Mouse (Mus musculus): ENCODE measurements around the gene Hist1h1a. TPM values are rescaled to one million over a fixed set of nuclear protein-coding genes. Genes with fewer than 3 reads are reported as not detected.

The Hist1h1a gene
- total and polyA plus RNA-seq, 3 experiments, result 2.4 to 1,163 (median 30.9) TPM

DNA sequence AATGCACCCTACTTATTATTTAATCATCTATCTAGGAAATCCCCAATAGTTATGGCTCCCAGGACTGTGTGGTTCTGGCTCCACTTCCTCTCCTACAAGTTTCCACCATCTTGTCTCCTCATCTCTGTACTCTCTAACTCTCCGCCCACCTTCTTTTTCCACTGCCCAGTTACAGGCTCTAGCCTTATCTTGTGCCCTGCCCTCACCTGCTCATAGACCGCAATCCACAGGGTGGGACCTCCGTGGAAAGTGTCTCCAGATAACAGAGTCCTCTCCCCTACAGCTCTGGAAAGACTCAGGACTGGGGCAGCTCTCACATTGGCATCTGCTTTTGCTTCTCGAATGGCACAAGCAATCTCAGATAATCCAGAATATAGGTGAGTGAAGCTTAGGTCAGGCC is 15.6 kb downstream of the Hist1h1a start:
- TF ChIP-seq SIN3A (IDR thresholded peaks at IDR 0.05; ENCODE audit: low read length) (no peak), NRF1 (IDR thresholded peaks at IDR 0.05; ENCODE audit: low read depth, low read length) (no peak), JUN (IDR thresholded peaks at IDR 0.05; ENCODE audit: insufficient read depth, low read depth, low read length) (no peak), KAT2A (IDR thresholded peaks at IDR 0.05; ENCODE audit: insufficient replicate concordance, low read length) (no peak), ELF1 (IDR thresholded peaks at IDR 0.05; ENCODE audit: low read depth, low read length) (no peak), MXI1 (IDR thresholded peaks at IDR 0.05; ENCODE audit: low read depth, low read length) (no peak), CHD2 (IDR thresholded peaks at IDR 0.05; ENCODE audit: low read length) (no peak), EP300 (IDR thresholded peaks at IDR 0.05; ENCODE audit: low read length) (no peak), MAZ (IDR thresholded peaks at IDR 0.05; ENCODE audit: low read depth, low read length) (no peak), IRF4 (IDR thresholded peaks at IDR 0.05; ENCODE audit: low read depth, low read length) (no peak), MYC (IDR thresholded peaks at IDR 0.05; ENCODE audit: low read depth, low read length) (no peak), RAD21 (IDR thresholded peaks at IDR 0.05; ENCODE audit: low read depth, low read length) (no peak), USF2 (conservative IDR thresholded peaks at IDR 0.05; ENCODE audit: low read depth, low read length) (no peak), PAX5 (IDR thresholded peaks at IDR 0.05; ENCODE audit: low read length) (no peak)
- no peaks in the 10 kb centered on the region; a peak in 1 of 4 replicates for H3K4me1 ChIP-seq (ENCODE audit: control insufficient read depth in 1 of 2, insufficient read depth in 2 of 2)
- no peaks in the 10 kb centered on the region for H3K9me3 ChIP-seq (replicated peaks; ENCODE audit: low read length)
- in situ Hi-C loops (cut with MboI; ENCODE audit: low pct_ligation_motif_present, low pct_unique_long_range_greater_than_20kb, low sequenced_read_pairs), result no loop called here
- H3K79me2 ChIP-seq (replicated peaks; ENCODE audit: control insufficient read depth, extremely low read depth, insufficient read depth, poor library complexity, severe bottlenecking), result no peaks in the 10 kb centered on the region
- no peak overlapping the region for H3K4me2 ChIP-seq (ENCODE audit: insufficient read depth, low read depth, poor library complexity, severe bottlenecking)
- no peak overlapping the region for H3K4me3 ChIP-seq (replicated peaks in 1 of 3; ENCODE audit: low read depth in 2 of 3, low read length in 2 of 3, poor library complexity in 1 of 3)
- dilution Hi-C loops (cut with MboI; ENCODE audit: extremely low pct_ligation_motif_present, extremely low pct_unique_long_range_greater_than_20kb, low sequenced_read_pairs), result no loop called here
- H3K27me3 ChIP-seq (replicated peaks), result no peaks in the 10 kb centered on the region
- no peak overlapping the region for H3K9ac ChIP-seq (ENCODE audit: insufficient read depth, low read depth)
- DNase-seq (ENCODE audit: extremely low read depth), result no peak
- H3K27ac ChIP-seq (ENCODE audit: insufficient read depth, low read depth), result no peak overlapping the region
- no peaks in the 10 kb centered on the region for H3K36me3 ChIP-seq (replicated peaks in 1 of 2; ENCODE audit: control insufficient read depth in 1 of 2, insufficient read depth in 1 of 2, low read length in 1 of 2)

DNA sequence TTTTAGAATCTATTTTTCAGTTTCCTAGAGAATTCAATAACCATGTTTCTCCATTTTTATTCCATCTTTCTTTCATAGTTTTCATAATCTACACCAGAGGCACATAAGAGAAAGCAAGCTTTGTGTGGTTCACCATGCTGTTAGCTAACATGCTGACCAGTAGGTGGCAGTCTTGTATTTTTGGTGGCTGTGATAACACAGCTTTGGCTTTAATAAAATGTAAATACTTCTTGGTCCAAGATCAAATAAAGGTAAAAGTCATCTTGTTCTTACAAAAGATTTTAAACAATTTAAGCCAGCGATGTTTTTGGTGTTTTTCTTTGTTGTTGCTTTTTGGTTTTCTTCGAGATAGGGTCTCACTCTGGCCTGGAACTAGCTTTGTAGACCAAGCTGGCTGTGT is 29.1 kb downstream of the Hist1h1a start:
- H3K27ac ChIP-seq (ENCODE audit: insufficient read depth, low read depth), result no peak overlapping the region
- H3K4me2 ChIP-seq (ENCODE audit: insufficient read depth, low read depth, poor library complexity, severe bottlenecking), result no peak overlapping the region
- no peaks in the 10 kb centered on the region for H3K79me2 ChIP-seq (replicated peaks; ENCODE audit: control insufficient read depth, extremely low read depth, insufficient read depth, poor library complexity, severe bottlenecking)
- no peaks in the 10 kb centered on the region for H3K27me3 ChIP-seq (replicated peaks)
- no peaks in the 10 kb centered on the region for H3K9me3 ChIP-seq (replicated peaks; ENCODE audit: low read length)
- no peak overlapping the region for H3K4me3 ChIP-seq (replicated peaks in 1 of 3; ENCODE audit: low read depth in 2 of 3, low read length in 2 of 3, poor library complexity in 1 of 3)
- no peaks in the 10 kb centered on the region for H3K4me1 ChIP-seq (ENCODE audit: control insufficient read depth in 1 of 2, insufficient read depth in 2 of 2)
- in situ Hi-C loops (cut with MboI; ENCODE audit: low pct_ligation_motif_present, low pct_unique_long_range_greater_than_20kb, low sequenced_read_pairs), result no loop called here
- peak; percentile 63 for DNase-seq (ENCODE audit: extremely low read depth)
- H3K9ac ChIP-seq (ENCODE audit: insufficient read depth, low read depth), result no peak overlapping the region
- TF ChIP-seq GABPA (IDR thresholded peaks at IDR 0.05; ENCODE audit: insufficient replicate concordance, low read depth, low read length) (no peak), SMC3 (IDR thresholded peaks at IDR 0.05; ENCODE audit: low read depth, low read length) (peak; percentile 63), CTCF (conservative IDR thresholded peaks at IDR 0.05 in 1 of 2, IDR thresholded peaks at IDR 0.05 in 1 of 2; ENCODE audit: low read depth in 2 of 2, low read length in 2 of 2) (peak; percentile 68 to 87), NRF1 (IDR thresholded peaks at IDR 0.05; ENCODE audit: low read depth, low read length) (no peak), RCOR1 (conservative IDR thresholded peaks at IDR 0.05; ENCODE audit: low read depth, low read length) (no peak), MYC (IDR thresholded peaks at IDR 0.05; ENCODE audit: low read depth, low read length) (peak; percentile 53; the same call in 1 of the 2 replicates), RAD21 (IDR thresholded peaks at IDR 0.05; ENCODE audit: low read depth, low read length) (peak; percentile 93)
- dilution Hi-C loops (cut with MboI; ENCODE audit: extremely low pct_ligation_motif_present, extremely low pct_unique_long_range_greater_than_20kb, low sequenced_read_pairs), result no loop called here
- H3K36me3 ChIP-seq (replicated peaks in 1 of 2; ENCODE audit: control insufficient read depth in 1 of 2, insufficient read depth in 1 of 2, low read length in 1 of 2), result no peaks in the 10 kb centered on the region

Data from CH12.LX (cell line).